Mouse (Mus musculus) ES-Bruce4 (cell line): ENCODE measurements around the gene Zfp941. TPM values are rescaled to one million over a fixed set of nuclear protein-coding genes. Genes with fewer than 3 reads are reported as not detected.
"Not testable (repeated sequence)": the region's sequence is repeated elsewhere in the genome, so short reads cannot be mapped to it uniquely, and the experiment has no call there.

Experiments used
- H3K27ac ChIP-seq: 2 replicates; pipeline ENCODE4 v1.5.1; 2012; ENCODE audit warnings: low read length, inconsistent platforms; ENCODE audit not compliant: insufficient read depth
- H3K27me3 ChIP-seq: 2 replicates; pipeline ENCODE4 v1.6.1; 2012; ENCODE audit warnings: mild to moderate bottlenecking, low read length, inconsistent platforms; ENCODE audit not compliant: control insufficient read depth, poor library complexity, insufficient read depth, severe bottlenecking
- H3K36me3 ChIP-seq: 2 replicates; pipeline ENCODE4 v1.6.1; 2012; ENCODE audit warnings: inconsistent platforms, mild to moderate bottlenecking, low read length, moderate library complexity; ENCODE audit not compliant: control insufficient read depth, poor library complexity, insufficient read depth, severe bottlenecking
- H3K4me1 ChIP-seq: one replicate; pipeline ENCODE4 v1.8.1; 2011; ENCODE audit warnings: low read length; ENCODE audit not compliant: control insufficient read depth, insufficient read depth
- H3K4me3 ChIP-seq: 2 replicates; pipeline ENCODE4 v1.5.1; 2011; ENCODE audit warnings: low read depth, mild to moderate bottlenecking, low read length
- H3K9ac ChIP-seq: 2 replicates; pipeline ENCODE4 v1.6.1; 2012; ENCODE audit warnings: low read depth, mild to moderate bottlenecking, inconsistent platforms; ENCODE audit not compliant: poor library complexity, severe bottlenecking
- H3K9me3 ChIP-seq: replicated peaks from 2 replicates; pipeline ENCODE4 v1.6.1; 2012; ENCODE audit warnings: mild to moderate bottlenecking, low read length, inconsistent platforms; ENCODE audit not compliant: control insufficient read depth, poor library complexity, insufficient read depth, severe bottlenecking
- CTCF ChIP-seq: IDR thresholded peaks from one replicate; pipeline ENCODE4 v1.8.1; 2011; ENCODE audit warnings: low read depth, low read length
- EP300 ChIP-seq: IDR thresholded peaks from 2 replicates; pipeline ENCODE4 v1.6.1; 2011; ENCODE audit warnings: low read depth, low read length; ENCODE audit not compliant: insufficient read depth
- POLR2A ChIP-seq: IDR thresholded peaks from one replicate; pipeline ENCODE4 v1.8.1; 2011; ENCODE audit warnings: low read length; ENCODE audit not compliant: insufficient read depth
- polyA plus RNA-seq: library from polyadenylated mRNA; stranded (reverse); fragments of >200 nt; gene quantifications from 2 replicates; pipeline ENCODE4 v1.2.4, GENCODE M21; 2011; ENCODE audit warnings: low read depth; ENCODE audit not compliant: missing spikeins, insufficient read depth, insufficient read length

Gene Zfp941
- polyA plus RNA-seq, 1 experiment, result 23.4 TPM

DNA sequence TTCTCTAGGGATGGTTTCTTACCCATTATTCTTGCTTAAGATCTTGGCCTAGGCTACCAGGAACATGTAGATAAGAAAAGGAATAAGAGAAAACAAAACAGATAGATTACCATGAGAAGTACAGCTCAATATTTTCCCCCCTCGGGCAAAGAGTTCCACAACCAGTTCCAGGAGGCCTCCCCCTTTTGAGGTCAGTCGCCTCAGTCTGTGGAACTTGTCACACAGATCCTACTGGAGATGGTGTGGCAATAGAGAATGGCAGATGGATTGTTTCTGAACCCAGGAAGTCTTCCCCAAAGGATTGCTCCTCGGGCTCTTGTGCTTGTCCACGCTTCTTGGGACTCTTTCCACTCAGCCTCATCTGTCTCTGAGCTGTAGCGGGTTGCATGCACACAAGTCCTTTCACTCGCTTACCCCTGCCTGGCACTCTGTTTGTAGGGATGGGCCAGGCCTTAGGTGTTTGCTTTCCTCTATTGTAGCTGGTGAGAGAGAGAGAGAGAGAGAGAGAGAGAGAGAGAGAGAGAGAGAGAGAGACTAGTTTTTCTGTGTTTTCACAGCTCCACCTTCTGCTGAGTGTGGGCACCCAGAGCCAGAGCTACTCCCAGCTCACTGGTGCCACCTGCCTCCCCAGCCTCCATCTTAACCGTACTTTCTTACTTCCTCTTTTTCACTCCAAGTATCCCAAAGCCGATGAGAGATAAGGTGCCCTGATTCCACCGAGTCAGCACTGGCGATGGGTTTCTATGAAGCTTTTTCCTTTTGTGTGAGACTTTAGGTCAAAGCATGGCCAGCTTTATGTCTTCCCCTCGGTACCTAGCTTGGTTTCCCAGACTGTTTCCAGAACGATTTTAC, 55.9 kb downstream of the Zfp941 start:
- Histone ChIP-seq H3K4me1 (no peaks in the 10 kb centered on the region), H3K9me3 (no peaks in the 10 kb centered on the region), H3K9ac (no peak overlapping the region), H3K27ac (no peak overlapping the region), H3K36me3 (no peaks in the 10 kb centered on the region), H3K4me3 (no peak overlapping the region), H3K27me3 (no peaks in the 10 kb centered on the region)
- peak; percentile 21 for TF ChIP-seq CTCF
- TF ChIP-seq EP300, result no peak

DNA sequence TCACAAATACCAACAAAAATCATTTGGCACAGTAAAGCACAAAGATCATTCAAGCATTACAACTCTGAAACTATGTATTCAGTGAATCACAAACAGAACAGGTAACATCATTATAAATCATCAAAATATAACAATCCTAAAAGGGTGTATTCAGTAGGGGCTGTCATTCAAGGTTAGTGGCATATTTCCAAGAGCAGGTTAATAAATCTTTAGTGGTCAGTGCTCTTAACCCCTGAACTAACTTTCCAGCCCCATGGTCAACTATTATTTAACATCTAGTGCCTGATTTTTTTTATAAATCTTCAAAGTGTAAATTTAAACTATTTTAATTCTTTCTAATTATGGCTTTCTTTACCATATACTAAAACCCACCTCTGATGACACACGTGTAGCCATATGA, 56.6 kb downstream of the Zfp941 start:
- H3K9ac ChIP-seq, result not testable (repeated sequence)

DNA sequence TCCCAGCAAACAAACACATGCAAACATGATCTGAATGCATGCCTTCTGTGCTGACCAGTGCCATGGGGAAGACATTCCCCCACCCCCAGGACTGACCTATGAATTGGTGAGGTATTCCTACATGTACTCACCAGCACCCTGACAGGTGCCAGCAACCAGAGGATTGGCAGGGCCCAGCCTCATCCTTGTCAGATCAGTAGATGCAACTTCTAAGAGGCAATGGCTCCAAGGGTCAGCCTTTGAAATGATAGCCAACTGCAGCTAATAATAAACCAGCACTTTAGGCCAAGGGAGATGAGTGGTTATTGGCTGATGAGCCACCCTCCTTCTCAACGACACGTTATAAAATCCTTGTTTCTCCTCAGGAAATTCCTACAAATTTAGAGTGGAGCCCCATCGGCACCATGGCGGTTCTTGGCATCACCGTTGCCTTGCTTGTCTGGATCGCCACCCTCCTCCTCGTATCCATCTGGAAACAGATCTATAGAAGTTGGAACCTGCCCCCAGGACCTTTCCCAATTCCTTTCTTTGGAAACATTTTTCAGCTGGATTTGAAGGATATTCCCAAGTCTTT, 58.4 kb downstream of the Zfp941 start, which contains the start of gene Cyp2e1:
Cyp2e1 (plus strand) TSS at position 293 of the 574 bp plus-strand sequence.
- Histone ChIP-seq H3K27ac (no peak within 1 kb of the TSS), H3K9ac (no peak within 1 kb of the TSS), H3K4me1 (no peaks in the 10 kb centered on the region), H3K36me3 (no peaks in the 10 kb centered on the region), H3K4me3 (no peak within 1 kb of the TSS), H3K27me3 (no peaks in the 10 kb centered on the region), H3K9me3 (no peaks in the 10 kb centered on the region)
- no peak for TF ChIP-seq POLR2A
- no peak for TF ChIP-seq CTCF
- no peak for TF ChIP-seq EP300

More for the DNA sequence above, 56.6 kb downstream of the Zfp941 start:
- H3K36me3 ChIP-seq, H3K4me3 ChIP-seq, H3K9me3 ChIP-seq, H3K27me3 ChIP-seq, H3K27ac ChIP-seq, H3K4me1 ChIP-seq: not testable (repeated sequence)

GRCm38 (mm10) chr7:140760647-140761046, 61.3 kb downstream of the Zfp941 start:
- TF ChIP-seq CTCF (no peak), EP300 (no peak), POLR2A (no peak)
- H3K36me3 ChIP-seq, result no peaks in the 10 kb centered on the region
- no peak overlapping the region for H3K27ac ChIP-seq
- no peak overlapping the region for H3K9ac ChIP-seq
- no peak overlapping the region for H3K4me3 ChIP-seq
- no peaks in the 10 kb centered on the region for H3K27me3 ChIP-seq
- no peaks in the 10 kb centered on the region for H3K9me3 ChIP-seq
- no peaks in the 10 kb centered on the region for H3K4me1 ChIP-seq

Other genes with a start within 250 kb of the Zfp941 start
- 0.07 TPM in 1 of 2 replicates, not detected in the other for gene Olfr46, start 220.9 kb downstream of the Zfp941 start, polyA plus RNA-seq
- gene Olfr61, start 193.2 kb downstream of the Zfp941 start, polyA plus RNA-seq, result not detected in 2 replicates
- not detected in 2 replicates for gene Olfr53, start 175.7 kb downstream of the Zfp941 start, polyA plus RNA-seq
- gene Olfr539, start 162.2 kb downstream of the Zfp941 start, polyA plus RNA-seq, result 0.17 and 0.48 TPM in 2 replicates
- gene Olfr45, start 140.2 kb downstream of the Zfp941 start, polyA plus RNA-seq, result not detected in 2 replicates
- gene Olfr541, start 124.9 kb downstream of the Zfp941 start, polyA plus RNA-seq, result not detected in 2 replicates
- gene Cyp2e1, start 58.4 kb downstream of the Zfp941 start, polyA plus RNA-seq, result not detected in 2 replicates
- 3.7 and 3.9 TPM in 2 replicates for gene Syce1, start 34.3 kb downstream of the Zfp941 start, polyA plus RNA-seq
- gene Urah, start 12.8 kb upstream of the Zfp941 start, polyA plus RNA-seq, result 13.1 and 15.2 TPM in 2 replicates
- gene Scgb1c1, start 23.4 kb upstream of the Zfp941 start, polyA plus RNA-seq, result not detected in 2 replicates
- not detected in 2 replicates for gene Odf3, start 25.6 kb upstream of the Zfp941 start, polyA plus RNA-seq
- gene Gm45785, start 34.2 kb upstream of the Zfp941 start, polyA plus RNA-seq, result not detected in 2 replicates
- 23.3 and 26.3 TPM in 2 replicates for gene Ric8a, start 34.8 kb upstream of the Zfp941 start, polyA plus RNA-seq
- 14.0 and 18.3 TPM in 2 replicates for gene Bet1l, start 35.4 kb upstream of the Zfp941 start, polyA plus RNA-seq
- 246 and 251 TPM in 2 replicates for gene Psmd13, start 59.8 kb upstream of the Zfp941 start, polyA plus RNA-seq
- gene Sirt3, start 60.1 kb upstream of the Zfp941 start, polyA plus RNA-seq, result 17.4 and 17.9 TPM in 2 replicates
- gene Cox8b, start 78.3 kb upstream of the Zfp941 start, polyA plus RNA-seq, result not detected in 2 replicates
- not detected in 2 replicates for gene Nlrp6, start 98.7 kb upstream of the Zfp941 start, polyA plus RNA-seq
- gene Pgghg, start 119.2 kb upstream of the Zfp941 start, polyA plus RNA-seq, result 9.4 and 9.7 TPM in 2 replicates
- gene Ifitm5, start 128.1 kb upstream of the Zfp941 start, polyA plus RNA-seq, result 1.8 and 3.9 TPM in 2 replicates
- gene Gm45717, start 133.8 kb upstream of the Zfp941 start, polyA plus RNA-seq, result 3.1 TPM in 1 of 2 replicates, not detected in the other
- gene Ifitm2, start 133.8 kb upstream of the Zfp941 start, polyA plus RNA-seq, result 720 and 786 TPM in 2 replicates
- gene Ifitm1, start 145.0 kb upstream of the Zfp941 start, polyA plus RNA-seq, result 501 and 504 TPM in 2 replicates
- gene Ifitm3, start 188.6 kb upstream of the Zfp941 start, polyA plus RNA-seq, result 410 and 433 TPM in 2 replicates
- gene Ifitm6, start 195.7 kb upstream of the Zfp941 start, polyA plus RNA-seq, result not detected in 2 replicates
- gene Gm17387, start 207.0 kb upstream of the Zfp941 start, polyA plus RNA-seq, result not detected in 2 replicates
- gene B4galnt4, start 238.9 kb upstream of the Zfp941 start, polyA plus RNA-seq, result 18.3 and 22.2 TPM in 2 replicates